Mouse (Mus musculus): ENCODE data around the gene Gpc6. TPM values are rescaled to one million over a fixed set of nuclear protein-coding genes. Genes with fewer than 3 reads are reported as not detected.
A peak's percentile ranks its signal among the peaks of the same experiment; 100 is the strongest.

The Gpc6 gene
- polyA plus RNA-seq, 1 experiment from 2014 or later: 28.6 TPM

DNA sequence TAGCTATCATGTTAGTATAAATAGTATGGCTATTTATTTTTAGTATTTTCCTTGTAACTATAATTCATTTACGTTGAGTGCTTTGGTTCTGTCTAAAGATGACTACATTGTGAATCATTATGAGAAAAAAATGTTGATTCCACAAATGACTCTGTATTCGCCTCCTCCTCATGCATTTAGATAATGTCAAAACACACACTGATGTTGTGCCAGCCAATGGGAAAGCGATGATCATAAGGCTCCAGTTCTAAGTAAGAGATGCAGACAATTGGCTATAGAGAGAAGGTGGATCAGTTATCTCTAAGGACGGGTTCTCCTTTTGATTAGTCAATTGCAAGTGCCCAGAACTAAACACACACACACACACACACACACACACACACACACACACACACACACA lies 181.8 kb downstream of the Gpc6 start:
- no peaks in the 10 kb centered on the region for H3K27me3 ChIP-seq
- H3K4me2 ChIP-seq: no peak overlapping the region
- no peak for ATAC-seq (ENCODE audit: borderline replicate concordance, extremely low read depth, low FRiP score, low TSS enrichment)
- no peak overlapping the region for H3K9ac ChIP-seq
- 84% methylated on average over 4 of the region's 4 CpGs for WGBS
- H3K36me3 ChIP-seq: no peaks in the 10 kb centered on the region
- H3K4me1 ChIP-seq: no peaks in the 10 kb centered on the region
- no peak overlapping the region for H3K4me3 ChIP-seq
- H3K9me3 ChIP-seq: no peaks in the 10 kb centered on the region
- H3K27ac ChIP-seq: no peak overlapping the region

DNA sequence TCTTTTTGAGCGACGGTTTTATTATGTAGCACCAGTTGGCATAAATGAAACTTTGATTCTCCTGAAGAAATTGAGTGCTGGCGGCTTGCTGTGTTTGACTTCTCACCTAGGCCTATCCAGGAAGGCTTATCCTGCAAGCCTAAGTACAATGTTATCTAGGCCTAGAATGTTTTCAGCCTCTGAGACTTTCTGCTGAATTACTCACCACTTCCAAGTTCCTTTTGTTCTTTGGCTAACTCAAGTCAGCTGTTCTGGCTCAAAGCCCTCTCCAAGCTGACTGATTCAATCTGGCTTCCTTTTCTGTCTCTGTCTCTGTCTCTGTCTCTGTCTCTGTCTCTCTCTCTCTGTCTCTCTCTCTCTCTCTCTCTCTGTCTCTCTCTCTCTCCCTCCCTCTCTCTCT lies 188.0 kb downstream of the Gpc6 start:
- no peak for ATAC-seq (ENCODE audit: borderline replicate concordance, extremely low read depth, low FRiP score, low TSS enrichment)
- no peaks in the 10 kb centered on the region for H3K36me3 ChIP-seq
- no peak overlapping the region for H3K9ac ChIP-seq
- H3K4me3 ChIP-seq: no peak overlapping the region
- no peaks in the 10 kb centered on the region for H3K9me3 ChIP-seq
- no peaks in the 10 kb centered on the region for H3K27me3 ChIP-seq
- no peak overlapping the region for H3K4me2 ChIP-seq
- 77% methylated on average over 3 of the region's 3 CpGs for whole genome bisulfite sequencing
- no peaks in the 10 kb centered on the region for H3K4me1 ChIP-seq
- H3K27ac ChIP-seq: no peak overlapping the region

DNA sequence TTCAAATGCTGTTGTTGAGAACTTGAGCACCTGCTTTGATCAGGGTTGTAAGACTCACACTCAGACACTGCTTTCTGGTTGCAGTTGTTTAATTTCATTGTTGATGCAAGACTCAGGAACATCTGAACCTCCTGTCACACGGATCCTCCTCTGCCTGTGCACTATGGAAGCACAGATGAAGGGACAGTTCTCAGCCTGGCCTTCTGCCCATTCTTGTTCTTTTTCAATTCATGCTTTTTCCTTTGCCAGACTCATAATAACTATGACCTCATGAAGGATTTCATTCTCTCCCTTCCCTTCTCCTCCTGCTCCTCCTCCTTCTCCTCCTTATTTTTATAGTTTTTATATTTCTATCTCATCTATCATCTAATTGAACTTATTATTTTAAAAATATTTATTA lies 196.9 kb downstream of the Gpc6 start:
- Histone ChIP-seq H3K27me3 (no peaks in the 10 kb centered on the region), H3K4me3 (no peak overlapping the region), H3K4me1 (peaks cover 3% of the 10 kb centered on the region; the same call in 1 of the 2 replicates), H3K36me3 (no peaks in the 10 kb centered on the region), H3K9ac (no peak overlapping the region), H3K27ac (no peak overlapping the region), H3K4me2 (no peak overlapping the region), H3K9me3 (no peaks in the 10 kb centered on the region)
- ATAC-seq (ENCODE audit: borderline replicate concordance, extremely low read depth, low FRiP score, low TSS enrichment): no peak
- 58% methylated on average over 1 of the region's 1 CpGs for WGBS

DNA sequence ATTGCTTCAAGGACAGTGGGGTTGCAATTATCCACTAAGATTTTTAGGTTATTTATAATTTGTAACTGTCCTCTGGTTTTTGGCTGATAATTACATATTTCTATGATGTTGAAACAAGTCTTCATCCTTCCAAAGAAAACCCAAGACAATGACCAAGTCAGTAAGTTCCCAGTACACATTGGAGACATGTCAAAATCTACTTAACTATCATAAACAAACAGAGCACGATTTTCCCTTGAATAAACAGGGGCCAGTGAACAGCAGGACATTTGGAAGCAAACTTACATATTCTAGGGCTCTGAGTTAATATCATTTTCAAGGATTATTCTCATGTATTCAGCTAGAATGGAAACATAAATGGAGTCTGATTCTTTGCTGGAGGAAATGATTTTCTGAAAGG lies 205.2 kb downstream of the Gpc6 start:
- Histone ChIP-seq H3K4me2 (no peak overlapping the region), H3K4me1 (no peaks in the 10 kb centered on the region), H3K27me3 (no peaks in the 10 kb centered on the region), H3K36me3 (no peaks in the 10 kb centered on the region), H3K9me3 (no peaks in the 10 kb centered on the region), H3K9ac (no peak overlapping the region), H3K27ac (no peak overlapping the region), H3K4me3 (no peak overlapping the region)
- 10% methylated on average over 1 of the region's 1 CpGs for WGBS
- ATAC-seq (ENCODE audit: borderline replicate concordance, extremely low read depth, low FRiP score, low TSS enrichment): no peak

DNA sequence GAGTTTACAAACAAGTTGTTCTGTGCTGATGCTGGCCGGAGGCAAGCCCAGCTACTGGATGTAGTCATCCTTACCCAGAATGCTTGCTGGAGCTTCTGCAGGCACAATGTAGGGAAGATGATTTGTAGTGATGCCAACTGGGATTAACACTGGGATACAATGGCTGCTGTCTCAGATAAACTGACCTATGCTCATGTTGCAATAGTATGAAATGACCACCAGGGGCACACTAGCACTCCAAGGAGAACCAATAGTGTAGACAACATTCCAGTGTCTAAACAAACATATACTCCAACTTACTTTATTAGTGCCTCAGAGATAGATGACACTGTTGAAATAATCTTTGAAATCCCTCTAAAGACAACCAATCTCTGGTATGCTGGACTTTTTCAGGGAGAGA lies 206.2 kb downstream of the Gpc6 start:
- Histone ChIP-seq H3K4me1 (no peaks in the 10 kb centered on the region), H3K9ac (no peak overlapping the region), H3K27me3 (no peaks in the 10 kb centered on the region), H3K4me2 (no peak overlapping the region), H3K36me3 (no peaks in the 10 kb centered on the region), H3K27ac (no peak overlapping the region), H3K9me3 (no peaks in the 10 kb centered on the region), H3K4me3 (no peak overlapping the region)
- 89% methylated on average over 1 of the region's 1 CpGs for WGBS
- no peak for ATAC-seq (ENCODE audit: borderline replicate concordance, extremely low read depth, low FRiP score, low TSS enrichment)

DNA sequence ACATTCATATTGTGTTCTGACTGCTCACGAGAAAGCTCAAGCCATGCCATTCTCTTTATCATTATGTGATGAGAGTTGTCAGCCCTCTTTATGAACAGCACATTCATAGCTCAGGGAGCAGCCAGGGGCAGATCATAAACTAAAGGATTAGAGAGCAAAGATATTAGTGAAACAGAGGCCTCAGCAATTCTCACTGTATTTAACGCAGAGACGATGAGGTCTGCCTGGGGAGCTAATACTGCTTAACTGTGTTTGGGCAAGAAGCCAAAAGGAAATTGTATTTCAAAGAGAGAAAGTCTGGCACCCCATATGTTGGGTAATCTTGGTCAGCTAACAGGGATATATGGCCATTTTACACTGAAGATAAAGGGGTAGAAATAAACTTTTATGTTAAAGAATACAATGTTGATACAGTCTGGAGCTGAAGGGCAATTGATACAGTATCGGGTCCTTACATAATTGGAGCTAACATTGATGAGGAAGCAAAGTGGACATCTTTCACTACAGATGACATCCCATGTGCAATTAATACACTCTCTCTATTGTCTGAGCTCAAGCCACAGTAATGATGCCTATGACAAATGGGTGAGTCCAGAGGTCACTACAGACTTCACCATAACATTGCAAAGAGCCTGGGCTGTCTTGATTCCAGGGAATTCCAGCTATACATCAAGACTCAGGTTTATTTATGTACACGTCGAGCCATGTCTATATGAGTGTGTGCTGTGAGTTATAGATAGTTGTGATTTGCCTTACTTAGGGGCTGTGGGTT lies 216.1 kb downstream of the Gpc6 start:
- no peaks in the 10 kb centered on the region for H3K9me3 ChIP-seq
- ATAC-seq (ENCODE audit: borderline replicate concordance, extremely low read depth, low FRiP score, low TSS enrichment): peak; percentile 81; the same call in 1 of the 2 replicates
- WGBS: 38% methylated on average over 6 of the region's 6 CpGs
- no peak overlapping the region for H3K4me3 ChIP-seq
- H3K27ac ChIP-seq: no peak overlapping the region
- H3K9ac ChIP-seq: no peak overlapping the region
- H3K36me3 ChIP-seq: no peaks in the 10 kb centered on the region
- H3K4me1 ChIP-seq: 0 out of 2 replicates have a peak, but pooled peaks cover 3% of the 10 kb centered on the region
- H3K4me2 ChIP-seq: no peak overlapping the region
- no peaks in the 10 kb centered on the region for H3K27me3 ChIP-seq

DNA sequence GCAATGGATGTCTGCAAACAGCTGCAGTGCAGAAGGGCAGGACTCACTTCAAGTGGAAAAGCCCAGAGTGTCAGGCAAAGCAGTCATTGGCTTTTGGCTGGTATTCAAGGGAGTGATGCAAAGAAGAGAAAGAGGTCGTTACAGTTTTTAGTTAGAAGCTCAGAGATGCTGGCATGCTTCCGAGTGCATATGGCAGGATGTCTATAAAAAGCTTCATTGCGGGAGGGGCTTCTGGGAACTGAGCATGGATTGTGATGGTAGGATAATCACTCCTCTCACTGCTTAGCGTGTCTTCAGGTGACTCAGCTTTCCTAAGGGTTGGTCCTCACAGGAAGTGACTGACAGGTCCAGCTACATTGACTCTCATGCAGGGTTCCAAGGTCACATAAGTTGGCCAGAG lies 221.0 kb downstream of the Gpc6 start:
- Histone ChIP-seq H3K4me2 (no peak overlapping the region), H3K36me3 (no peaks in the 10 kb centered on the region), H3K4me1 (peaks cover 4% of the 10 kb centered on the region; the same call in 1 of the 2 replicates), H3K9me3 (no peaks in the 10 kb centered on the region), H3K27ac (peak overlapping the region; percentile 31; the same call in 1 of the 2 replicates), H3K27me3 (no peaks in the 10 kb centered on the region), H3K9ac (no peak overlapping the region), H3K4me3 (no peak overlapping the region)
- ATAC-seq (ENCODE audit: borderline replicate concordance, extremely low read depth, low FRiP score, low TSS enrichment): peak; percentile 65; the same call in 1 of the 2 replicates
- WGBS: 32% methylated on average over 4 of the region's 4 CpGs

DNA sequence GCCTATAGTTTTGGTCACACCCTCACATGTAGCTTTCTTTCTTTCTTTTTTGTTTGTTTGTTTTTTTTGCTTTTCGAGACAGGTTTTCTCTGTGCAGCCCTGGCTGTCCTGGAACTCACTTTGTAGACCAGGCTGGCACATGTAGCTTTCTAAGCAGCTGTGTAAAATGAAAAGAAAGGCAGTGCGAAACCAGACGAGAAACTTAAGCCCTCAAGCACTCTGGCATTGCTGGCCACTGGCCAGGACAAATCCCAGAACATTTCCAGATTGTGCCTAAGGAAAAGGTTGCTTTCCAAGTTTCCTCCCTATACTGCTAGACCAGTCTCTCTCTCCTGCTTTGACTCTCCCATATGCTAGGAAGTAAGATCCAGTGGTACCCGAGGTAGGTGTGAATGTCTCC lies 221.6 kb downstream of the Gpc6 start:
- no peaks in the 10 kb centered on the region for H3K36me3 ChIP-seq
- H3K4me3 ChIP-seq: no peak overlapping the region
- ATAC-seq (ENCODE audit: borderline replicate concordance, extremely low read depth, low FRiP score, low TSS enrichment): peak; percentile 5; the same call in 1 of the 2 replicates
- H3K9ac ChIP-seq: no peak overlapping the region
- no peak overlapping the region for H3K4me2 ChIP-seq
- WGBS: 56% methylated on average over 4 of the region's 4 CpGs
- no peaks in the 10 kb centered on the region for H3K9me3 ChIP-seq
- peaks cover 4% of the 10 kb centered on the region; the same call in 1 of the 2 replicates for H3K4me1 ChIP-seq
- no peaks in the 10 kb centered on the region for H3K27me3 ChIP-seq
- H3K27ac ChIP-seq: no peak overlapping the region

DNA sequence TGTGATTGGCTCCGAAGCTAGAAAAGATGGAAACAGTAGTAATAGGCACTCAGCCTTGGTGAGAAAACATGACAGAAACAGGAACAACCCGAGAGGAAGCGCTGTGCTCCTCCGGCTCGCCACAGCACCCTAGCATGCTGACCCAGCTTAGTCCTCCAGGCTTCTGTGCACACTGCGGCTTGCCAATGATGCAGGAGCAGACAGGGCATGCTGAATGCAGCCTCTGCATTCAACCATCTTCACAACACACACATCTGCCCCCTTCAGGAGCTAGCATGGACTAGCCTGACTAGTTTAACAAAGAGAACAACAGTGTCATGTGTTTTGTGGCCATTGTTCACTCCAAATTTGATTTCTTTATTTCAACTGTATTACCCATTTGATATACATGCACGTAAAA lies 226.5 kb downstream of the Gpc6 start:
- 91% methylated on average over 7 of the region's 7 CpGs for WGBS
- Histone ChIP-seq H3K4me2 (no peak overlapping the region), H3K36me3 (no peaks in the 10 kb centered on the region), H3K9me3 (no peaks in the 10 kb centered on the region), H3K9ac (no peak overlapping the region), H3K4me1 (peaks cover 3% of the 10 kb centered on the region; the same call in 1 of the 2 replicates), H3K27me3 (no peaks in the 10 kb centered on the region), H3K27ac (no peak overlapping the region), H3K4me3 (no peak overlapping the region)
- ATAC-seq (ENCODE audit: borderline replicate concordance, extremely low read depth, low FRiP score, low TSS enrichment): no peak

DNA sequence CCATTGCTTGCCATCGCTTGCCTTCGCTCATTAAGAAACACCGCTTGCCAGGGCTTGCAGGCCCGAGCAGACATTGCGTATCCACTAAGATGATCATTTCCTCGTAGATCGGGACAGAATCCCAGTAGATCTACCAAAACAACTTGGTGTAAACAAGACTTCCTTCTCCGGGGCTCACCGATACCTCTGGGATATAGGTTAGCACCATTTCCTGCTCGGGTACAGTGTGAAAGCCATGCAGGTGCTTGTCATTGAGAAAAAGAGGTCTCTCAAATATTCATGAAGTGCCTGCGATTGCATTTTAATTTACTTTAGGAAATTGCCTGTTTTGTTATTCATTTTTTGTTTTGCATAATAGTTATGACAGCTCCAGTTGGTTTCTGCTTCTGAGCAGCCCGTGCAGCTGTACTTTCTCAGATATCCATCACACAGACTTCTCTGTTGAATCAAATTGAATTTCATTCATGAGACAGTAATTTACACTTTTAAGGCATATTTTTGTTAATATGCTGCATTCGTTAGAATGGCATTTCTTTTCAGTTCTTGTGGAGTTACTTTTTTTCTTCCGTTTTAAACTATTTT lies 230.9 kb downstream of the Gpc6 start:
- Histone ChIP-seq H3K27me3 (no peaks in the 10 kb centered on the region), H3K9ac (no peak overlapping the region), H3K9me3 (no peaks in the 10 kb centered on the region), H3K4me1 (no peaks in the 10 kb centered on the region), H3K4me2 (no peak overlapping the region), H3K4me3 (no peak overlapping the region), H3K36me3 (no peaks in the 10 kb centered on the region), H3K27ac (no peak overlapping the region)
- WGBS: 82% methylated on average over 14 of the region's 14 CpGs
- no peak for ATAC-seq (ENCODE audit: borderline replicate concordance, extremely low read depth, low FRiP score, low TSS enrichment)

DNA sequence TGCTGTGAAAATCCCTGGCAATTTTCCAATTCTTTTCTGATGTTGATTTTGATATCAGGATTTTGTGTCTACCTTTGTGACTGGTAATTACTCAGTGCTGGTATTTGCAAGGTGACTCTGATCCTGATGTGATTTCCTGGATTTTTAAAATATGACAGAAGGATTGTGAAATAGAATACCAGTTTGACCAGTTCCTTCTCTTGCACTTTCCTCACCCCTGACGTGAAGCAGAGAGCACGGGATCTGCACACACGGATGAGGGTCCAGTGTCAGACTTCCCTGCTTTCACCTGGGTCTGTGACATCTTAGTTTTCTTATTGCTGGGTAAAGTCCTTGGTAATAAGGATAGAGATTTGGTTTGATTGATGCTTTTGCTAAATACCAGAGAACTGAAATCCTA lies 232.3 kb downstream of the Gpc6 start:
- 58% methylated on average over 3 of the region's 3 CpGs for WGBS
- H3K4me1 ChIP-seq: no peaks in the 10 kb centered on the region
- H3K9me3 ChIP-seq: no peaks in the 10 kb centered on the region

DNA sequence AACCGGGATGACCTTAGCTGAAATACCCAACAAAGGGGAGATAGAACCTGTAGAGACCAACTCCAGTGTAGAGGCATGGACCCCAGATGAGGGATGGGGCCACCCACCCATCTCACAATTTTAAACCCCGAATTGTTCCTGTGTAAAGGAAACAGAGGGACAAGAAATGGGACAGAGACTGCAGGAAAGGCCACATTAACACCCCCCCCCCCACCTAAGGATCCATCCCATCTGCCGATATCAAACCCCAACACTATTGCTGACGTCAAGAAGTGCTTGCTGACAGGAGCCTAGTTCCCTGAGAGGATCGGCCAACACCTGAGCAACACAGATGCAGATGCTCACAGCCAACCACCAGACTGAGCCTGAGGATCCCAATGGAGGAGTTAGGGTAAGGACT lies 241.2 kb downstream of the Gpc6 start:
- Histone ChIP-seq H3K27me3 (no peaks in the 10 kb centered on the region), H3K4me3 (no peak overlapping the region), H3K4me2 (no peak overlapping the region), H3K27ac (no peak overlapping the region), H3K4me1 (no peaks in the 10 kb centered on the region), H3K9me3 (no peaks in the 10 kb centered on the region), H3K9ac (no peak overlapping the region), H3K36me3 (no peaks in the 10 kb centered on the region)
- ATAC-seq (ENCODE audit: borderline replicate concordance, extremely low read depth, low FRiP score, low TSS enrichment): no peak
- WGBS: 93% methylated on average over 5 of the region's 5 CpGs

More for the DNA sequence above, 232.3 kb downstream of the Gpc6 start:
- Histone ChIP-seq H3K9ac (no peak overlapping the region), H3K27me3 (no peaks in the 10 kb centered on the region), H3K4me2 (no peak overlapping the region), H3K4me3 (no peak overlapping the region), H3K27ac (no peak overlapping the region), H3K36me3 (no peaks in the 10 kb centered on the region)
- no peak for ATAC-seq (ENCODE audit: borderline replicate concordance, extremely low read depth, low FRiP score, low TSS enrichment)

All from lung, embryonic 15.5 days (tissue).